Mouse (Mus musculus): ENCODE data around the gene Nobox. TPM values are rescaled to one million over a fixed set of nuclear protein-coding genes. Genes with fewer than 3 reads are reported as not detected.
A peak's percentile ranks its signal among the peaks of the same experiment; 100 is the strongest.

The Nobox gene
- polyA plus RNA-seq, 2 experiments: 0.20 to 0.22 TPM

DNA sequence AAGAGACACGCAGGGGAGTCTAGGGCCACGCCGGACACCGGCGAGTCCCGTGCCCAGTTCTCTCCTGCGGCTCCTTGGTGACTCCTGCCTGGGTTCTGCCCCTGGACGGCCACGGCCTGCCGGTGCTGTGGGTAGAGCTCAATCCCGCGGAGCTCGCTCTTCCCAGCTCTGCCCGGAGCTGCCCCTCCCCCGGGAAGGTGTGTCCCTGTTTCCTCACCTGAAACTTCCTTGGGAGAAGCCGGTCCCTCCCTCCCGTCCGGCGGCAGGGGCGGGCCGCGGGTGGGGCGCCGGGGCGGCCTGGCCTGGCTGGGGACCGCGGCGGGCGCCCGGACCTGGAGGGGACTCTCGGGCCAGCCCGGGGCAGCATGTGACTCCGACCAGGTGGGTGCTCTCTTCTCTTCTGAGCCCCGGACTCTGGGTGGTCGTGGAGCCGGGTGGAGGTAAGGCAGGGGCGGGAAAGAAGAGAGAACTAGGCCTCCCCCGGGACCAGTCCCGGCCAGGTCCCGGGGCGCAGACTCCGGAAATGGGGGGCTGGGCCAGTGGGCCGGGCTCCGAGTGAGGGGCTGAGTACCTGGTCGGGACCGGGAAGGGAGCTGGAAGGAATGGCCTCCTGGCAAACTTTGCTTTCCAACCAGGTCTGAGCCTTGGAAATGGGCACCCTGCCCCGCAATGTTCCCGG, 43.9 kb downstream of the Nobox start, which contains the start of gene Arhgef5:
TSS of gene Arhgef5 (plus strand) at position 220 of the 679 bp plus-strand sequence.
- H3K4me1 ChIP-seq (ENCODE audit: control insufficient read depth, insufficient read depth, low read length): 0 out of 2 replicates have a peak, but pooled peaks cover 2% of the 10 kb centered on the region
- peak within 1 kb of the TSS; percentile 57 for H3K4me3 ChIP-seq (replicated peaks; ENCODE audit: low read length)
- peak within 1 kb of the TSS; percentile 82 for H3K9ac ChIP-seq (ENCODE audit: low read depth, low read length, severe bottlenecking)
- no peaks in the 10 kb centered on the region for H3K36me3 ChIP-seq (ENCODE audit: control insufficient read depth, insufficient read depth, low read length)
- 1% methylated on average over 25 of the region's 48 CpGs for WGBS
- 0 out of 2 replicates have a peak within 1 kb of the TSS, but pooled peaks have one; percentile 14 for H3K27ac ChIP-seq (replicated peaks; ENCODE audit: low read depth, low read length)
- DNase-seq (ENCODE audit: low spot score) (peak; percentile 30), ATAC-seq (ENCODE audit: low FRiP score, low read depth) (peak; percentile 63)
- H3K9me3 ChIP-seq (ENCODE audit: control insufficient read depth, low read length): no peaks in the 10 kb centered on the region
- H3K27me3 ChIP-seq (ENCODE audit: control insufficient read depth, insufficient read depth, low read length): no peaks in the 10 kb centered on the region
- peak within 1 kb of the TSS; percentile 82 for H3K4me2 ChIP-seq (replicated peaks; ENCODE audit: low read depth, low read length, severe bottlenecking)
- no peak for TF ChIP-seq POLR2A (IDR thresholded peaks at IDR 0.05; ENCODE audit: borderline replicate concordance, extremely low read depth, insufficient read depth, insufficient read length)

DNA sequence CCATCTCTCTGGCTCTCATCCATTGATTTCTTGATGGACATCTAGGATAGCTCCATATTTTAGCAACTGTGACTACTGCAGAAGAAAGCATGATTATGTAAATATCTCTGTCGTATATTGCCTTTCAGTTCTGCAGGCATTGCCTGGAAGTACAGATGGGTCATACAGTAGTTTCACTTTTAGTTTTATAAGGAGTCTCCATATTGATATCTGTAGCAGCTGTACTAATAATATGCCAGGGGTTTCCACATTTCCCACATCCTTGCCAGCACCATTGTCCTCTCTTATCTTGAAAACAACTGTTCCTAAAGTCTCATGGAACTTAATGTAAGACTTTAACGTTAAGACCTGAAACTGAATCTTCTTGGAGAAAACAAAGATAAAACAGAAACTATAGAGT, 48.6 kb downstream of the Nobox start:
- TF ChIP-seq POLR2A (IDR thresholded peaks at IDR 0.05; ENCODE audit: borderline replicate concordance, extremely low read depth, insufficient read depth, insufficient read length): no peak
- 65% methylated on average over 2 of the region's 2 CpGs for WGBS

DNA sequence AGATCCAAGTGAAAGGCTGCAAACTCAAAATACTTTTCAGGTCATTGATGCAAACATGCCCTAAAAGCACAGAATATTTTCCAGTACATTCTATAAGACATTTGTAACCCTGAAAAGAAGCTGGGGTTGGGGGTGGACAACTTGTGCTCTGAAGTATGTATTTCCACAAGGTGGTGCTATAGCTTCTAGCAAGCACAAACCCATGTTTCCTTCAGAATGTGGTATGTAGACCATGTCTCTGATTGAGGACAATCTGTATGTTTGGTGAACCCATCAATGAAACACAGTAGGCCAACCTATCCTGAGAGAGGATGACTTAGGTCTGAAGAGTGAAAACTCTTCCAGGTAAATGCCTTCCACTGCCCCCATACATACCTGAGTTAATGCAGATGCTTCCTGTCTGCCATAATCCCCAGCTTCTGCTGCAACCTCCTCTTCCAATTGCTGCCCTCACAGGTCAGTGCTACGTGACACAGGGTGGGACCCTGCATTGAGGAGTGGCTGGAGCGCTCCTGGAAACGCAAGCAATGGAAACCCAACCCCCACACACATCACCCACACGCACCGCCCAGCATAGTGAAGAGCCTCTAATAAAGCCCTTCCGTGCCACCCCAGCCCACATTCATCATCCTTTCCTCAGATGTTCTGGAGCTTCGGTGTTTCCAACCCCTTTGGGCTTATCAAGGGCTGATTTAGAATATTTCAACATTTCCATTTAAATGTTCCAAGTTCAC, 55.0 kb downstream of the Nobox start:
- WGBS: 64% methylated on average over 7 of the region's 7 CpGs
- no peaks in the 10 kb centered on the region for H3K36me3 ChIP-seq (ENCODE audit: control insufficient read depth, insufficient read depth, low read length)
- ATAC-seq (ENCODE audit: low FRiP score, low read depth): no peak
- no peak overlapping the region for H3K4me3 ChIP-seq (replicated peaks; ENCODE audit: low read length)
- H3K27ac ChIP-seq (replicated peaks; ENCODE audit: low read depth, low read length): no peak overlapping the region
- no peaks in the 10 kb centered on the region for H3K27me3 ChIP-seq (ENCODE audit: control insufficient read depth, insufficient read depth, low read length)
- no peaks in the 10 kb centered on the region for H3K9me3 ChIP-seq (ENCODE audit: control insufficient read depth, low read length)
- H3K4me1 ChIP-seq (ENCODE audit: control insufficient read depth, insufficient read depth, low read length): no peaks in the 10 kb centered on the region
- no peak for TF ChIP-seq POLR2A (IDR thresholded peaks at IDR 0.05; ENCODE audit: borderline replicate concordance, extremely low read depth, insufficient read depth, insufficient read length)
- H3K9ac ChIP-seq (ENCODE audit: low read depth, low read length, severe bottlenecking): no peak overlapping the region
- H3K4me2 ChIP-seq (replicated peaks; ENCODE audit: low read depth, low read length, severe bottlenecking): no peak overlapping the region
- peak; percentile 37 for DNase-seq (ENCODE audit: low spot score)

More for the DNA sequence above, 48.6 kb downstream of the Nobox start:
- DNase-seq (ENCODE audit: low spot score) (no peak), ATAC-seq (ENCODE audit: low FRiP score, low read depth) (no peak)
- Histone ChIP-seq H3K9me3 (ENCODE audit: control insufficient read depth, low read length) (no peaks in the 10 kb centered on the region), H3K4me2 (replicated peaks; ENCODE audit: low read depth, low read length, severe bottlenecking) (no peak overlapping the region), H3K27me3 (ENCODE audit: control insufficient read depth, insufficient read depth, low read length) (no peaks in the 10 kb centered on the region), H3K4me1 (ENCODE audit: control insufficient read depth, insufficient read depth, low read length) (no peaks in the 10 kb centered on the region), H3K36me3 (ENCODE audit: control insufficient read depth, insufficient read depth, low read length) (no peaks in the 10 kb centered on the region), H3K4me3 (replicated peaks; ENCODE audit: low read length) (no peak overlapping the region), H3K9ac (ENCODE audit: low read depth, low read length, severe bottlenecking) (no peak overlapping the region), H3K27ac (replicated peaks; ENCODE audit: low read depth, low read length) (no peak overlapping the region)

Other genes with a start within 250 kb of the Nobox start
- gene Olfr441, start 203.2 kb downstream of the Nobox start, polyA plus RNA-seq (2012; rRNA removed): not detected in 2 replicates
- not detected in 2 replicates for gene Olfr441, start 203.2 kb downstream of the Nobox start, polyA plus RNA-seq (2014; fragmentation: Nextera tagmentation; extraction: Ambion mirVana)
- gene Olfr237-ps1, start 163.0 kb downstream of the Nobox start, polyA plus RNA-seq (2012; rRNA removed): not detected in 2 replicates
- not detected in 2 replicates for gene Olfr237-ps1, start 163.0 kb downstream of the Nobox start, polyA plus RNA-seq (2014; fragmentation: Nextera tagmentation; extraction: Ambion mirVana)
- gene Olfr437, start 146.3 kb downstream of the Nobox start, polyA plus RNA-seq (2012; rRNA removed): not detected in 2 replicates
- not detected in 2 replicates for gene Olfr437, start 146.3 kb downstream of the Nobox start, polyA plus RNA-seq (2014; fragmentation: Nextera tagmentation; extraction: Ambion mirVana)
- not detected in 2 replicates for gene Olfr13, start 137.4 kb downstream of the Nobox start, polyA plus RNA-seq (2012; rRNA removed)
- gene Olfr13, start 137.4 kb downstream of the Nobox start, polyA plus RNA-seq (2014; fragmentation: Nextera tagmentation; extraction: Ambion mirVana): not detected in 2 replicates
- not detected in 2 replicates for gene Olfr435, start 112.4 kb downstream of the Nobox start, polyA plus RNA-seq (2012; rRNA removed)
- not detected in 2 replicates for gene Olfr435, start 112.4 kb downstream of the Nobox start, polyA plus RNA-seq (2014; fragmentation: Nextera tagmentation; extraction: Ambion mirVana)
- not detected in 2 replicates for gene Olfr434, start 96.5 kb downstream of the Nobox start, polyA plus RNA-seq (2012; rRNA removed)
- not detected in 2 replicates for gene Olfr434, start 96.5 kb downstream of the Nobox start, polyA plus RNA-seq (2014; fragmentation: Nextera tagmentation; extraction: Ambion mirVana)
- gene Olfr47, start 78.0 kb downstream of the Nobox start, polyA plus RNA-seq (2012; rRNA removed): not detected in 2 replicates
- not detected in 2 replicates for gene Olfr47, start 78.0 kb downstream of the Nobox start, polyA plus RNA-seq (2014; fragmentation: Nextera tagmentation; extraction: Ambion mirVana)
- 21.6 and 23.0 TPM in 2 replicates for gene Arhgef5, start 44.0 kb downstream of the Nobox start, polyA plus RNA-seq (2012; rRNA removed)
- 11.6 and 12.7 TPM in 2 replicates for gene Arhgef5, start 44.0 kb downstream of the Nobox start, polyA plus RNA-seq (2014; fragmentation: Nextera tagmentation; extraction: Ambion mirVana)